Mouse (Mus musculus): ENCODE measurements at regions not wholly inside any gene's neighbourhood (a gene's known extent, or its start where the extent isn't known, plus 50 kb on each side); places are given as distances from the start of the nearest gene placed in this dataset.
A peak's percentile ranks its signal among the peaks of the same experiment; 100 is the strongest.

DNA sequence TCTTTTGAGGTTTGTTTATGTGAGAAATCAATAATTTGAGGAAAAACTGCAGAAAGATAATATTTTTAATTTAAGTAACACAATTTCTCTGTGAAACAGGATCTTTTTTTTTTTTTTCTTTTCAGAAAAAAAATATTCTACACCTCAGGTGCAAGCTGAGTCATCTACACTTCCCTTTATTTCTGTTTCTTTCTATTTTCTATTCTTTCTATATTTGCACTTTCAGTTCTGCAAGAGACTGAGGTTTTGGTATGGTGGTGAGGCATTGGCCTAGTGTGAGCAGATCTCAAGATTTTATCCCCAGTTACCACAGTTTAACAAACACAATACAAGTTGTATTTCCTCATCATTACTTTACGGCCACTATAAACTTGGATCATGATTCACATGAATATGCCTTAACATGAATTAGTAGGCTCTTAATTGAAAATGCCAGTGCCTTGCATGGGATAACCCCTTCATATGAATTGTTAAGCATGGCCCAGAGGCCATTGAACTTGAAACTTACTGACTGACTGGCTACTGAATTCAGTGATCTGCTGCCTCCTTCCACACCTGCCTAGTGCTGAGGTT, 1278.1 kb downstream of the Stim2 start:
- no peak for DNase-seq

DNA sequence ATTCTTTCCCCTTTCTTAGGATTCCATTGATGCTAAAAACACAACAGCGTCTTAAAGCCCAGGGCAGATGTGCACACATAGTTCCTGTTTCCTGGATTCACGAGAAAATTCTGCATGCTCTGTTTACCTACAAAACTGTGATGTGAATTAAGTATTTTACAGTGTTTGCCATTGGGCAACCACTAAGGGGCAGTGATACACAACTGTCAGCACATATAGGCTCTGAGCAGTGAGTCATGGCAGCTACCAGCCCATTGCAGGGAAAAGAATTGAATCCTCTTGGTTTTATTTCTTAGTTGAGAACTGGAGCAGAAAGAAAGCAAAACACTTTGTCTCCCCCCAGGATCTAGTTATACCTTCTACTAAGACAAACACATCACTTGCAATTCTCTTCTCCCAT, 1295.0 kb downstream of the Stim2 start:
- peak; percentile 6 for DNase-seq
- intact Hi-C loops (cut with DNase I) = no loop called here

More for the DNA sequence above, 1278.1 kb downstream of the Stim2 start:
- intact Hi-C loops (cut with DNase I) = no loop called here

DNA sequence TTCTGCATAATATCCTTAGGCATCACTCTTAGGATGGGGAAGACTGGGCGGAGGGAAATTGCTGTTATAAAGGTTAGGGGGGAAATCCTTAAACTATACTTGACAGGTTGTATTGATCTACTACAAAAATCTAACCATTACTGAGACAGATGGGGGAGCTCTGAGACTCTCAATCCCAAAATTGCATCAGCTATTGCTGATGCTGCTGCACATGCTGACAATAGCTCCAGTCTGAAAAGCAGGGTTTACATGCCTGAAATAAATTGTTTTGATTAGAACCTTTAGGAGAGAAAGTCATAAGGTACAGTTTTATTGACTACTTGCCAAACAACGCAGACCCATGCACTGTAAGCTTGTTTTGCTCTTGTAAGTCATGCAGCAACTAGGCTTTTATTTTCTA, 1295.7 kb downstream of the Stim2 start:
- no peak for DNase-seq
- intact Hi-C loops (cut with DNase I) = no loop called here

DNA sequence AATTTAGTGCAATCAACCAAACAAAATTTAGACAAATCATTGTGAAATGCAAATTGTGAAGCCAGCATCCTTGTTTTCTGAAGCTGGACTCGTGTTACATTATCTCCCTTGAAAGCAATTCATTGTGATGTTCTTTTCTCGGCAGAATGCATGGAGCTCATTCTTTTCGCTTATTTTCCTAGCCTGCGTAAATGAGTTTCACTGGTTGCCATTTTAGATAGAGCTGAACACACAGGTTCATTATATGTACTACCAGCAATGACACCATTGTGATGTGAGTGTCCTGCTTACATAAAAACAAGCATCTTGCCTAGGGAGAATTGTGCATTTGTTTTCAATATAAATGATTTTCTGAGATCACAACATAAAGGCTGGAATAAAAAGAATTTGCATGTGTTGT, 1296.5 kb downstream of the Stim2 start:
- intact Hi-C loops (cut with DNase I) = no loop called here
- DNase-seq = no peak

DNA sequence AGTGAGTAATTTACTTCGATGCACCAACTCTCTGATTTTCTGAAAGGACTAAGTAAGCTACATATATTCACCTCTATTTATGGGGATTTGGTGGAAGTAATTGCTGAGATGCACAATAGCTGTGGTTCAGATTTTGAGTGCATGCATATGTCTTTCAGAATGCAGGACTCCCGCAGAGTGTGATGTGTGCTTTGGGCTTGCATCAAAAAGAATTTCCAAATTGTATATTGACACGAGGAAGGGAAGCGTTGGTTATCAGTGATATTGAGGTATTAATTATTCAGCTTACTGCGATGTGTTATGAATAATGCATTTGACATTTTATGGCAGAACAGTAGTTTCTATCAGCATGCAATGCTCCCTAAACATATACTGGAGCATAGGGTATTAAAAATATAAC, 1303.2 kb downstream of the Stim2 start:
- intact Hi-C loops (cut with DNase I) = no loop called here
- no peak for DNase-seq

DNA sequence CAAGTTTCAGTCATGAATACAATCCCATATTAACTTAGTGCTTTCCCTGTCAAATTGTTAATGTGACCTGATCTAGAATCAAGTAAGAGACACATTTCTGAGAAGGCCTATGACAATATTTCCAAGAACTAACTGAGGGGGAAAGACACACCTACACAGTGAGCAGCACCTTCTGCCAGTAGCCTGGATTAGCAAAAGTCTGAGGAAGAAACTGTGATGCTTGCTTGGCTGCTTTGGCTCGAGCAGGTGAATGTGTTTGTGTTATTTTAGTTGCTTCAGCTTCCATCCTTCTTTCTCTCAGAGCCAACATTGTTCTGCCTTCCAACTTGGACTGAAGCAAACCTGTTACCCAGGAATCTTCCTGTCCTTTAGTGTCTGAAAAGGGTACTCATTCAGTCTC, 1347.7 kb downstream of the Stim2 start:
- intact Hi-C loops (cut with DNase I) = no loop called here

DNA sequence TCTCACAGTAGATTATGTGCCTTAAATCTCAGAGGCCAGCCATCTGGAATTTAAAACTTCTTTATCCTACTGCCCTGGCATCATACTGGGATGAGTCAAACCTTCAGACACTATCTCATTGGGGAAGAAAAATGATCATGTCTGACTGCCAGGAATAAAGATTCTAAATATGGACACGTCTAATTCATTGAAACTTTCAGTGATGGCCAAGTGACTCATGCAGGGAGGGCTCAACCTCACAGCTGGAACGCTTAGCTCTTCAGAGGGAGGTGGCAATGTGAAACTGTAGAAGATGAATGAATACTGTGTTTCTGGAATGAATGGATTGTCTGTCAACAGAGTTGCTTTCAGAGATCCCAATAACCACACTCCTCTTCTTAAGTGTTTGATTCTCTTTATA, 1357.2 kb downstream of the Stim2 start:
- peak; percentile 0 for DNase-seq
- intact Hi-C loops (cut with DNase I) = no loop called here

More for the DNA sequence above, 1347.7 kb downstream of the Stim2 start:
- DNase-seq = no peak

DNA sequence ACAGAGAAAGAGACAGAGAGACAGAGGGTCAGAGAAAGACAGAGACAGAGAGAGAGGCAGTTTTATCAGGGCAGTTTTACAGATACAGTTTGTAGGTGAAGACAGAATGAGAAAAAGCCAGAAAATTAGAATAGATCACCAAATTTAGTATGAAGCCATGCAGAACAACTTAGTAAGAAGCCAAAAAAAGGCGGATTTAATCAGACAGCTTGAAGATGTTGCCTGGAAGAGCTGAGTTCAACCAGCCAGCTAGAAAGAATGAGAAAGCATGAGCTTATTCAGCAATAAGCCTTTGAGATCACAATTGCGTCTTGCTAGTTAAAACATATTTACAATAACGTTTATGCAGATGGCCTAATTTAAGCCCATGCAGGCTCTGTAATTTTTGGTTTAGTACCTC, 1376.0 kb downstream of the Stim2 start:
- intact Hi-C loops (cut with DNase I) = no loop called here
- DNase-seq = no peak

DNA sequence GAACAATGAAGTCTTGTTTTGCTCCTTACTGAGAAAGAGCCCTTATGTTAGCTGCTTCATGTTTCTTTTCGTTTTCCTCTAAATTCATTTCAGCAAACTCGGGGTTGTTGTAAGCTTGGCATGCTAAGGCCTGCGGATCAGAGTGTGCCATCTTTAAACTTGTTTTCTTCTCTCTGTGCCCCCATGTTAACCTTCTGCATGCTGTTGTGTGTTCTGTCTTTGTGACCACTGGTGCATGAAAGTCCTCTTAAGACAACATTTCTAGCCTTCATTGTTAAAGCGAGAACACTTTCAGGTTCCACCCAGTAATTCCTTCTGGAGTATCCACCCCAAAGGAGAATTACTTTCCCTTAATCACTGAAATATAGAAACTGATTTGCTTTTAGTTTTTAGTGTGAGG, 1392.5 kb downstream of the Stim2 start:
- DNase-seq = no peak
- intact Hi-C loops (cut with DNase I) = no loop called here

DNA sequence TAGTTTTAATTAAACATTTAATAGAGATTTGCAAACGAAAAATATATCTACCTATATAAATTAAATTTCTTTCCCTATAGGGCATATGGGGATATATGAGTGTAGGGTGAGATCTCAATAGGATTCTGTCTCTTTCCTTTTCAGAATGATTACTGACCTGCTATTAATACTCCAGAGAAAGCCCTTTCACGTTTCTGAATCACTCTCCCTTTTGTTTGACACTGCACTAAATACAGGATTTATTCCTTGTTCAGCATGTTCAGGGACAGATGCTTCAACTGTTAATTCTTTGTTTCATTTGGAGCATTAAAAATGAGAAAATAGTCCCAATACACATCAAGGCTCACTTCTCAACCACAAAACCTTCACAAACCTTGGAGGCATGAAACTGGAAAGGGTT, 1397.7 kb downstream of the Stim2 start:
- intact Hi-C loops (cut with DNase I) = no loop called here

DNA sequence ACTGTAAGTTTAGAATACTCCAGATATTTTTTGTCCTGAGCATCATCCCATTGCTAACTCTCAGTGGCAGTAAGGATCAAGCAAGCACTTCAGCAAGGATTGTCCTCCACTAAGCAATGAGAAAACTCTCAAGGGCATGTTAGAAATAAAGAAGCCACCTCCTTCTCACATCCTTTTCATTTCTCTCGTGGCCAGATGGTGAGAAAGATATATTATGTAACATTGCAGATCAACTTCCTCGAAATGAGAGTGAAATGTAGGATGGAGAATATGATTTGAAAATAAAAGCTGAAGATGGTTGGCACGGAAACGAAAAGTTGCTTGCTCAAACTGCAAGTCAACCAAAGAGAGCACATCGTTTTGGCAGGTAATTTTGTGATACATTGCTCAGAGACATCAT, 1417.8 kb downstream of the Stim2 start:
- intact Hi-C loops (cut with DNase I) = no loop called here
- no peak for DNase-seq

More for the DNA sequence above, 1397.7 kb downstream of the Stim2 start:
- no peak for DNase-seq

DNA sequence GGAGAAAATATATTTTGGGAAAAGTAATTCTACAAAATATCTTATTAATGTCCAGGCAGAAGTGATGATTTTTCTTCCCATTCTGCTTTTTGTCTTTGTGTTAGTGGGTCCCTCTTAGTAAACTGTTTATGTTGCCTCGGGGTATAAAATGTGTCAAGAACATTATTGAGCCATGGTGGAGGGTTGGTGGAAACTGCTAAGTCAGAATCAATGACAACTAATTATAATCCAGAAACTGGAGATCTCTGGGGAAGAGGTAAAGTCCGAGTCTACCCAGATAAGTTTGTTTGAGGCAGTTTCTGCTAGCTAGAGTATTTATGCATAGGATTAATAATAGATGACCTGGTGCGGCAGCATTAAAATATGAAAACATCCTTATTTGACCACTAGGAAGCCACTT, 1440.9 kb downstream of the Stim2 start:
- intact Hi-C loops (cut with DNase I) = no loop called here
- no peak for DNase-seq

DNA sequence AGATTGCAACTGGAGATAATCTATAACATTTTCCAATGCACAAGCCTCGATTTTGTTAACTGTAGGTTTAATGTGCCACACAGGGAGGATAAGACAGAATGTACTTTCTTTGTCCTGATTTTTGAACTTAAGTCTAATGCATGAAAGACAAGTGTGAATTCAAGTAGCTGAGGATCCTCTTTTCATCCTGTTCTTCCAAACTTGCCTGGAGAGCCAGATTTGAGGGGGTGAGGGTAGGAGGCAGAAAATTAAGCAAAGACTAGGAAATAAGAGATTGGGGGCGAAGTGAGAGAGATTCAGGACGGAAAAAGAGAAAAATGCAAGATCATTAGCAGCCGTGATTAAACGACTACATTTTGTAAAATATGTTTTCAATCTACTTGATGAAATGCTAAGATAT, 1450.8 kb downstream of the Stim2 start:
- DNase-seq = no peak
- intact Hi-C loops (cut with DNase I) = no loop called here
